Mouse (Mus musculus) brain, embryonic 14.5 days (tissue): Measurements from ENCODE around the gene Gm42669. TPM values are rescaled to one million over a fixed set of nuclear protein-coding genes. Genes with fewer than 3 reads are reported as not detected.
A peak's percentile ranks its signal among the peaks of the same experiment; 100 is the strongest.

Experiments used
- DNase-seq: peaks from one replicate; pipeline ENCODE4 v3.0.0-alpha.2; 2011; ENCODE audit warnings: low read depth
- CTCF ChIP-seq: fragments of 200-500 bp; IDR thresholded peaks from 2 replicates; pipeline ENCODE4 v1.5.1; 2012; ENCODE audit warnings: inconsistent platforms, mild to moderate bottlenecking, moderate library complexity, borderline replicate concordance; ENCODE audit not compliant: insufficient read depth, insufficient read length; ENCODE audit errors: extremely low read depth
- POLR2A ChIP-seq: fragments of 200-500 bp; IDR thresholded peaks from 2 replicates; pipeline ENCODE4 v1.6.1; 2012; ENCODE audit warnings: mild to moderate bottlenecking, inconsistent platforms, borderline replicate concordance; ENCODE audit not compliant: poor library complexity, insufficient read depth, insufficient read length, severe bottlenecking; ENCODE audit errors: extremely low read depth
- polyA plus RNA-seq: library from polyadenylated mRNA; depleted of rRNA; stranded (reverse); fragments of >200 nt; gene quantifications from 2 replicates; pipeline ENCODE4 v1.2.3, GENCODE M21; 2012

Gene Gm42669
- polyA plus RNA-seq, 1 experiment, result 0.33 TPM

- TF ChIP-seq CTCF, result no peak
- TF ChIP-seq POLR2A, result no peak
- peak; percentile 98 for DNase-seq
Observed at GRCm38 (mm10) chr5:107497519-107498501, 9.6 kb upstream of the Gm42669 start.

GRCm38 (mm10) chr5:107498806-107499310, 8.6 kb upstream of the Gm42669 start:
- TF ChIP-seq CTCF (no peak), POLR2A (no peak)
- peak; percentile 26 for DNase-seq

- TF ChIP-seq POLR2A (no peak), CTCF (no peak)
- DNase-seq, result peak; percentile 63
Observed at GRCm38 (mm10) chr5:107499891-107500535, 7.4 kb upstream of the Gm42669 start.

- peak; percentile 51 for DNase-seq
- TF ChIP-seq POLR2A, result no peak
- no peak for TF ChIP-seq CTCF
Observed at GRCm38 (mm10) chr5:107500741-107501140, 6.7 kb upstream of the Gm42669 start.

GRCm38 (mm10) chr5:107510503-107510902, 3.1 kb downstream of the Gm42669 start:
- DNase-seq, result no peak
- TF ChIP-seq CTCF (no peak), POLR2A (no peak)

GRCm38 (mm10) chr5:107511326-107511725, 3.9 kb downstream of the Gm42669 start:
- no peak for TF ChIP-seq CTCF
- TF ChIP-seq POLR2A, result no peak
- no peak for DNase-seq

GRCm38 (mm10) chr5:107513583-107513982, 6.2 kb downstream of the Gm42669 start:
- peak; percentile 69 for DNase-seq
- TF ChIP-seq CTCF, result peak; percentile 68
- TF ChIP-seq POLR2A, result no peak

- DNase-seq, result no peak
- TF ChIP-seq CTCF (no peak), POLR2A (no peak)
Observed at GRCm38 (mm10) chr5:107515453-107515852, 8.0 kb downstream of the Gm42669 start.

- no peak for TF ChIP-seq POLR2A
- TF ChIP-seq CTCF, result no peak
- DNase-seq, result no peak
Observed at GRCm38 (mm10) chr5:107516087-107516486, 8.7 kb downstream of the Gm42669 start.

- TF ChIP-seq CTCF (no peak), POLR2A (no peak)
- peak; percentile 30 for DNase-seq
Observed at GRCm38 (mm10) chr5:107518602-107519001, 11.2 kb downstream of the Gm42669 start.

- no peak for DNase-seq
- TF ChIP-seq CTCF (no peak), POLR2A (no peak)
Observed at GRCm38 (mm10) chr5:107521386-107521785, 14.0 kb downstream of the Gm42669 start.

- TF ChIP-seq POLR2A (no peak), CTCF (no peak)
- no peak for DNase-seq
Observed at GRCm38 (mm10) chr5:107521897-107522296, 14.5 kb downstream of the Gm42669 start.
